Comparison of ENCODE assay signal across 13 mouse cellular contexts in genomic region chr10:127695775-127696174, GRCm38 (mm10). TPM values are rescaled to one million over a fixed set of nuclear protein-coding genes. Genes with fewer than 3 reads are reported as not detected.
"Had no signal": no experiment of that assay in that cellular context is flagged by ENCODE, and none has a peak within 500 bp of the region (broad histone marks: within the 10 kb centered on the region; RNA-seq: fewer than 3 reads in every experiment).

No protein-coding gene starts in this region.

- ATAC-seq: lung, postnatal 0 days had no signal

- H3K4me2 ChIP-seq: liver, embryonic 11.5 days; liver, embryonic 15.5 days; midbrain, embryonic 12.5 days had no signal

- H3K4me1 ChIP-seq: limb, embryonic 10.5 days; midbrain, embryonic 12.5 days had no signal

- H3K4me3 ChIP-seq: layer of hippocampus, adult 2 months; limb, embryonic 10.5 days; liver, embryonic 15.5 days; midbrain, embryonic 12.5 days had no signal

- H3K27ac ChIP-seq: layer of hippocampus, adult 2 months; limb, embryonic 10.5 days; liver, embryonic 15.5 days; midbrain, embryonic 12.5 days had no signal

- H3K27me3 ChIP-seq: liver, embryonic 15.5 days; midbrain, embryonic 12.5 days had no signal

- H3K9me3 ChIP-seq: limb, embryonic 10.5 days; liver, embryonic 15.5 days; midbrain, embryonic 12.5 days had no signal

- DNase-seq: kidney, postnatal 10 days; kidney, postnatal 4 days; lung, adult 2 months; lung, postnatal 36 days; spleen, adult 18-20 months; thymus, adult 18-20 months; thymus, postnatal 14 days had no signal

- H3K9ac ChIP-seq: liver, embryonic 15.5 days; midbrain, embryonic 12.5 days had no signal

RNA-seq across cellular contexts. Expression of gene Myo1a, which starts 9.2 kb away (rescaled TPM):
- polyA plus RNA-seq: liver, embryonic 11.5 days had no signal

RNA-seq across cellular contexts. Expression of gene Tac2, which starts 28.5 kb away (rescaled TPM):
- polyA plus RNA-seq: lung, adult 2 months; lung, postnatal 0 days; midbrain, embryonic 12.5 days had no signal
